Mouse (Mus musculus) heart, embryonic 12.5 days (tissue): ENCODE measurements around the gene Rims3. TPM values are rescaled to one million over a fixed set of nuclear protein-coding genes. Genes with fewer than 3 reads are reported as not detected.

Experiments used
- ATAC-seq: fragments of 200-750 bp; cut with Nextera tagmentation; 2 replicates; pipeline ENCODE4 v1.8.0; 2017; ENCODE audit warnings: moderate TSS enrichment, moderate library complexity; ENCODE audit not compliant: insufficient number of reproducible peaks, low FRiP score
- H3K27ac ChIP-seq: fragments of 300-500 bp; sonication (generic); 2 replicates; pipeline ENCODE4 v1.5.1; 2016; ENCODE audit warnings: mild to moderate bottlenecking, moderate library complexity; ENCODE audit not compliant: poor library complexity, severe bottlenecking
- H3K27me3 ChIP-seq: fragments of 300-500 bp; sonication (generic); replicated peaks from 2 replicates; pipeline ENCODE4 v1.6.1; 2016; ENCODE audit warnings: mild to moderate bottlenecking, moderate library complexity
- H3K36me3 ChIP-seq: fragments of 300-500 bp; sonication (generic); 2 replicates; pipeline ENCODE4 v1.6.1; 2016; ENCODE audit warnings: mild to moderate bottlenecking, moderate library complexity
- H3K4me1 ChIP-seq: fragments of 300-500 bp; sonication (generic); replicated peaks from 2 replicates; pipeline ENCODE4 v1.6.1; 2016; ENCODE audit warnings: mild to moderate bottlenecking
- H3K4me2 ChIP-seq: fragments of 300-500 bp; sonication (generic); 2 replicates; pipeline ENCODE4 v1.6.1; 2016; ENCODE audit warnings: mild to moderate bottlenecking, moderate library complexity
- H3K4me3 ChIP-seq: fragments of 300-500 bp; sonication (generic); 2 replicates; pipeline ENCODE4 v1.5.1; 2016; ENCODE audit warnings: mild to moderate bottlenecking
- H3K9ac ChIP-seq: fragments of 300-500 bp; sonication (generic); 2 replicates; pipeline ENCODE4 v1.6.1; 2016; ENCODE audit warnings: mild to moderate bottlenecking, moderate library complexity
- H3K9me3 ChIP-seq: fragments of 300-500 bp; sonication (generic); replicated peaks from 2 replicates; pipeline ENCODE4 v1.6.1; 2016; ENCODE audit warnings: mild to moderate bottlenecking, moderate library complexity
- WGBS: fragments of 180-500 bp; shearing (Covaris S2); methylation state at CpG from one replicate; pipeline ENCODE4 v1.1.7; 2016; 5-methylcytosine and 5-hydroxymethylcytosine counted together
- polyA plus RNA-seq: library from polyadenylated mRNA; unstranded; fragments of >200 nt; fragmentation: Nextera tagmentation; extraction: Ambion mirVana; gene quantifications from 2 replicates; pipeline ENCODE4 v1.2.1, GENCODE M21; 2016

The Rims3 gene
- polyA plus RNA-seq, result 1.4 and 1.8 TPM in 2 replicates

GRCm38 (mm10) chr4:120854588-120855319, at the start of gene Rims3:
Rims3 (plus strand) TSS chr4:120854816.
- Histone ChIP-seq H3K4me3 (peak within 1 kb of the TSS; percentile 75), H3K27me3 (peaks cover 67% of the 10 kb centered on the region), H3K9me3 (peaks cover 8% of the 10 kb centered on the region; the same call in 1 of the 2 replicates), H3K4me2 (peak within 1 kb of the TSS; percentile 99), H3K36me3 (no peaks in the 10 kb centered on the region), H3K9ac (peak within 1 kb of the TSS; percentile 76), H3K27ac (no peak within 1 kb of the TSS), H3K4me1 (peaks cover 31% of the 10 kb centered on the region)
- peak; percentile 71 for ATAC-seq
- WGBS, result 3% methylated on average over 52 of the region's 68 CpGs

- H3K9ac ChIP-seq, result no peak overlapping the region
- peaks cover 22% of the 10 kb centered on the region for H3K4me1 ChIP-seq
- no peak overlapping the region for H3K4me3 ChIP-seq
- H3K27ac ChIP-seq, result no peak overlapping the region
- 0 out of 2 replicates have a peak overlapping the region, but pooled peaks have one; percentile 2 for H3K4me2 ChIP-seq
- H3K27me3 ChIP-seq, result no peaks in the 10 kb centered on the region
- H3K36me3 ChIP-seq, result peaks cover 13% of the 10 kb centered on the region
- no peak for ATAC-seq
- H3K9me3 ChIP-seq, result no peaks in the 10 kb centered on the region
These were observed 48.8 kb upstream of the Rims3 start for GRCm38 (mm10) chr4:120805816-120806215.

GRCm38 (mm10) chr4:120813762-120814161, 40.9 kb upstream of the Rims3 start:
- peak overlapping the region; percentile 69 for H3K4me2 ChIP-seq
- no peaks in the 10 kb centered on the region for H3K36me3 ChIP-seq
- peak overlapping the region; percentile 96 for H3K27ac ChIP-seq
- peak overlapping the region; percentile 59 for H3K4me3 ChIP-seq
- H3K4me1 ChIP-seq, result peaks cover 47% of the 10 kb centered on the region
- H3K9ac ChIP-seq, result peak overlapping the region; percentile 93
- no peaks in the 10 kb centered on the region for H3K9me3 ChIP-seq
- WGBS, result 29% methylated on average over 1 of the region's 1 CpGs
- no peak for ATAC-seq
- H3K27me3 ChIP-seq, result no peaks in the 10 kb centered on the region

GRCm38 (mm10) chr4:120814171-120814570, 40.4 kb upstream of the Rims3 start:
- no peaks in the 10 kb centered on the region for H3K9me3 ChIP-seq
- H3K4me1 ChIP-seq, result peaks cover 49% of the 10 kb centered on the region
- H3K4me3 ChIP-seq, result peak overlapping the region; percentile 59
- no peaks in the 10 kb centered on the region for H3K27me3 ChIP-seq
- H3K9ac ChIP-seq, result peak overlapping the region; percentile 93
- peak overlapping the region; percentile 96 for H3K27ac ChIP-seq
- no peak for ATAC-seq
- WGBS, result 16% methylated on average over 4 of the region's 4 CpGs
- H3K4me2 ChIP-seq, result peak overlapping the region; percentile 69
- no peaks in the 10 kb centered on the region for H3K36me3 ChIP-seq

GRCm38 (mm10) chr4:120815163-120815562, 39.5 kb upstream of the Rims3 start:
- Histone ChIP-seq H3K4me2 (peak overlapping the region; percentile 58), H3K9ac (peak overlapping the region; percentile 71), H3K4me3 (peak overlapping the region; percentile 59), H3K9me3 (no peaks in the 10 kb centered on the region), H3K27ac (peak overlapping the region; percentile 91), H3K36me3 (no peaks in the 10 kb centered on the region), H3K27me3 (no peaks in the 10 kb centered on the region), H3K4me1 (peaks cover 51% of the 10 kb centered on the region)
- ATAC-seq, result 0 out of 2 replicates have a peak, but pooled peaks have one; percentile 34
- WGBS, result 12% methylated on average over 4 of the region's 4 CpGs

GRCm38 (mm10) chr4:120815622-120816334, 38.8 kb upstream of the Rims3 start:
- peak overlapping the region; percentile 71 for H3K9ac ChIP-seq
- peaks cover 53% of the 10 kb centered on the region for H3K4me1 ChIP-seq
- ATAC-seq, result peak; percentile 93
- 7% methylated on average over 10 of the region's 10 CpGs for WGBS
- H3K27ac ChIP-seq, result peak overlapping the region; percentile 91
- no peaks in the 10 kb centered on the region for H3K9me3 ChIP-seq
- peak overlapping the region; percentile 59 for H3K4me3 ChIP-seq
- H3K27me3 ChIP-seq, result no peaks in the 10 kb centered on the region
- H3K36me3 ChIP-seq, result no peaks in the 10 kb centered on the region
- peak overlapping the region; percentile 58 for H3K4me2 ChIP-seq

GRCm38 (mm10) chr4:120817002-120817774, 37.4 kb upstream of the Rims3 start:
- 12% methylated on average over 3 of the region's 3 CpGs for WGBS
- no peak overlapping the region for H3K4me3 ChIP-seq
- peaks cover 48% of the 10 kb centered on the region for H3K4me1 ChIP-seq
- no peak overlapping the region for H3K9ac ChIP-seq
- H3K27ac ChIP-seq, result peak overlapping the region; percentile 82
- H3K4me2 ChIP-seq, result peak overlapping the region; percentile 55
- ATAC-seq, result peak; percentile 27; the same call in 1 of the 2 replicates
- no peaks in the 10 kb centered on the region for H3K27me3 ChIP-seq
- H3K36me3 ChIP-seq, result no peaks in the 10 kb centered on the region
- no peaks in the 10 kb centered on the region for H3K9me3 ChIP-seq

- H3K27me3 ChIP-seq, result no peaks in the 10 kb centered on the region
- H3K4me2 ChIP-seq, result no peak overlapping the region
- peaks cover 46% of the 10 kb centered on the region for H3K4me1 ChIP-seq
- WGBS, result 46% methylated on average over 2 of the region's 2 CpGs
- no peak overlapping the region for H3K27ac ChIP-seq
- H3K9me3 ChIP-seq, result no peaks in the 10 kb centered on the region
- H3K36me3 ChIP-seq, result no peaks in the 10 kb centered on the region; the same call in 1 of the 2 replicates
- H3K4me3 ChIP-seq, result no peak overlapping the region
- no peak for ATAC-seq
- H3K9ac ChIP-seq, result no peak overlapping the region
These were observed 36.7 kb upstream of the Rims3 start for GRCm38 (mm10) chr4:120817951-120818350.

GRCm38 (mm10) chr4:120819296-120819695, 35.3 kb upstream of the Rims3 start:
- Histone ChIP-seq H3K4me1 (peaks cover 53% of the 10 kb centered on the region), H3K9me3 (no peaks in the 10 kb centered on the region), H3K4me2 (no peak overlapping the region), H3K27ac (no peak overlapping the region), H3K27me3 (no peaks in the 10 kb centered on the region), H3K4me3 (no peak overlapping the region), H3K9ac (no peak overlapping the region), H3K36me3 (peaks cover 4% of the 10 kb centered on the region; the same call in 1 of the 2 replicates)
- 18% methylated on average over 1 of the region's 1 CpGs for WGBS
- no peak for ATAC-seq

GRCm38 (mm10) chr4:120819871-120820270, 34.7 kb upstream of the Rims3 start:
- no peak overlapping the region for H3K4me3 ChIP-seq
- peaks cover 57% of the 10 kb centered on the region for H3K4me1 ChIP-seq
- H3K9me3 ChIP-seq, result no peaks in the 10 kb centered on the region
- ATAC-seq, result no peak
- no peak overlapping the region for H3K4me2 ChIP-seq
- H3K27ac ChIP-seq, result no peak overlapping the region
- H3K9ac ChIP-seq, result no peak overlapping the region
- H3K27me3 ChIP-seq, result no peaks in the 10 kb centered on the region
- H3K36me3 ChIP-seq, result peaks cover 4% of the 10 kb centered on the region; the same call in 1 of the 2 replicates
- 92% methylated on average over 2 of the region's 2 CpGs for WGBS
